Mouse (Mus musculus): ENCODE measurements around the gene Men1. TPM values are rescaled to one million over a fixed set of nuclear protein-coding genes. Genes with fewer than 3 reads are reported as not detected.

The Men1 gene
- polyA plus RNA-seq, 1 experiment from 2014 or later: 96.1 TPM

DNA sequence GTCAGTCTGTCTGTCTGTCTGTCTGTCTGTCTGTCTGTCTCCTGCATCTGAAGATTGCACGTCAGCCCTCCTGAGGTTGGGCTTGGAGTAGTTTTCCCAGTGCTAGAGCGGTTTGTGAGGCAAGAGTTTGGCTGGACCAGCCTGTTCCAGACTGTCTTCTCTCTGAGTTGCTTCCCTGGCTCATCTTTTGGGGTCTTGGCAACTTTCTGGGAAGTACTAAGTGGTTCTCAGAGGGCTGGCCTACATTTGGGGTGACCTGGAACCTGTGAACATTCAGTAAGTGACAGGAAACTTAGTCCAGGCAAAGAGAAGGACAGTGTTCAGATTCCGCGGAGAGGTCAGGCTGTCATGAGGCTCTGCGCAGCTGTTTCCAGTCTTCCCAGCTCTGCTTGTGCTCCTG, 42.5 kb upstream of the Men1 start:
- WGBS: 98% methylated on average over 5 of the region's 5 CpGs
- ATAC-seq: no peak
- no peak overlapping the region for H3K27ac ChIP-seq (ENCODE audit: low read length)
- no peak overlapping the region for H3K4me3 ChIP-seq (replicated peaks; ENCODE audit: low read length)
- no peaks in the 10 kb centered on the region for H3K27me3 ChIP-seq (replicated peaks; ENCODE audit: control insufficient read depth, insufficient read depth, low read length)
- H3K9me3 ChIP-seq (ENCODE audit: control insufficient read depth, low read length): no peaks in the 10 kb centered on the region
- H3K36me3 ChIP-seq (ENCODE audit: control insufficient read depth, insufficient read depth): peaks cover 17% of the 10 kb centered on the region; the same call in 1 of the 2 replicates
- H3K9ac ChIP-seq (replicated peaks; ENCODE audit: low read depth, low read length): no peak overlapping the region
- H3K4me1 ChIP-seq (replicated peaks; ENCODE audit: control insufficient read depth, insufficient read depth, low read length): no peaks in the 10 kb centered on the region
- no peak overlapping the region for H3K4me2 ChIP-seq (ENCODE audit: low read length)

DNA sequence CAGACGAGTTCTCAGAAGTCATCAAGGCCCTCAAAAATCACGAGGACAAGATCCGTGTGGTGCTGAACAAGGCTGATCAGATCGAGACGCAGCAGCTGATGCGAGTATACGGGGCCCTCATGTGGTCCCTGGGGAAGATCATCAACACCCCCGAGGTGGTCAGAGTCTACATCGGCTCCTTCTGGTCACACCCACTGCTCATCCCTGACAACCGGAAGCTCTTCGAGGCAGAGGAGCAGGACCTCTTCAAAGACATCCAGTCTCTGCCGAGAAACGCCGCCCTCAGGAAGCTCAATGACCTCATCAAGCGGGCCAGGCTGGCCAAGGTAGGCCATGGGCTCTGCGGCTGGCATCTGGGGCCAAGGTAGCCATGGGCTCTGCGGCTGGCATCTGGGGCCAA, 40.5 kb upstream of the Men1 start:
- H3K4me3 ChIP-seq (replicated peaks; ENCODE audit: low read length): no peak overlapping the region
- H3K36me3 ChIP-seq (ENCODE audit: control insufficient read depth, insufficient read depth): peaks cover 31% of the 10 kb centered on the region
- ATAC-seq: no peak
- WGBS: 95% methylated on average over 16 of the region's 17 CpGs
- H3K27ac ChIP-seq (ENCODE audit: low read length): no peak overlapping the region
- H3K27me3 ChIP-seq (replicated peaks; ENCODE audit: control insufficient read depth, insufficient read depth, low read length): no peaks in the 10 kb centered on the region
- no peak overlapping the region for H3K9ac ChIP-seq (replicated peaks; ENCODE audit: low read depth, low read length)
- no peaks in the 10 kb centered on the region for H3K9me3 ChIP-seq (ENCODE audit: control insufficient read depth, low read length)
- no peaks in the 10 kb centered on the region for H3K4me1 ChIP-seq (replicated peaks; ENCODE audit: control insufficient read depth, insufficient read depth, low read length)
- no peak overlapping the region for H3K4me2 ChIP-seq (ENCODE audit: low read length)

DNA sequence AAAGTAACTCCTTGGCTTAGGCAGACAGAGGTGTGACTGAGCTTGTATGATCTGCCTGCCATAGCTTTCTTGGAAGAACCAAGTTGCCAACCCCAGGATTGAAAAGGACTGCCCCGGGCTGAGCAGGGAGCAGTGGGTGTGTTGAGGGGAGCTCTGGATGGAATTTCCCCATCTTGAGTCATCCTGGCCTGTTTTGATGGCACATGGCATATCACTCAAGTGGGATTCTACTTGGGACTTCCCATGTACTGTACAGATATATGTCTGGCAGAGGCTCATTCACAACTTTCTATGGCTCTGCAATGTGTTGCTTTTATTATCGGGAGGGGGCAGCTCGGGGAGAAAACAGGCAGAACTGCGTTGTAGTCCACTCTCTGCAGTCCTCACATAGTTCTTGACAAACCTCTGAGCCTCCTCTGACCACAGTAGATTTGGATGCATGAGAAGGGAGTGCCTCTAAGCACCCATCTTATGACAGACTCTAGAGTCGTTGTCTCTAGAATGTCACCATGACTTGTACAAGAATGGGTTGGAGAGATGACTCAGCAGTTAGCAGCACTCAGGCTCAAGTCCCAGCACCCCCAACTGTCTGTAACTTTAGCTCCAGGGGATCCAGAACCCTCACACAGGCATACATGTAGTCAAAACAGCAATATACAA, 38.1 kb upstream of the Men1 start:
- Histone ChIP-seq H3K27me3 (replicated peaks; ENCODE audit: control insufficient read depth, insufficient read depth, low read length) (no peaks in the 10 kb centered on the region), H3K4me2 (ENCODE audit: low read length) (no peak overlapping the region), H3K36me3 (ENCODE audit: control insufficient read depth, insufficient read depth) (peaks cover 31% of the 10 kb centered on the region), H3K4me1 (replicated peaks; ENCODE audit: control insufficient read depth, insufficient read depth, low read length) (no peaks in the 10 kb centered on the region), H3K9ac (replicated peaks; ENCODE audit: low read depth, low read length) (no peak overlapping the region), H3K4me3 (replicated peaks; ENCODE audit: low read length) (no peak overlapping the region), H3K27ac (ENCODE audit: low read length) (no peak overlapping the region), H3K9me3 (ENCODE audit: control insufficient read depth, low read length) (no peaks in the 10 kb centered on the region)
- no peak for ATAC-seq
- WGBS: 91% methylated on average over 5 of the region's 5 CpGs

DNA sequence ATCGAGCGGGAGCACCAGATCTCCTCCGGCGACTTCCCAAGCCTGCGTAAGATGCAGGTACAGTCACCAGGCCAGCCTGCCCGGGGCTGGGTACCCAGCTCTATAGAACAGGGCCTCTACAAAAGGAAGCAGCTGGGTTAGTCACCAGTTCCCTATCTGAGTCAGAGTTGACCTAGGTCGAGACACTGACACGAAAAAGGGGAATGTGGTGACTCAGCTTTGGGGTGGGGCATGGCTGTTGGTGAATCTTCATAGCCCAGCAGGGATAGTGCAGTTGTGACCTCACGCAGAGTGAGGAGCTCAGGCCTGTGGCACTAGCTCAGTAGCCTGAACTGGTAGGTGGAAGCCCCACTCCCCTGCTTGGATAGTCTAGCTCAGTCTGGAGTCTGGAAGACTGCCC, 37.1 kb upstream of the Men1 start:
- Histone ChIP-seq H3K27ac (ENCODE audit: low read length) (no peak overlapping the region), H3K4me1 (replicated peaks; ENCODE audit: control insufficient read depth, insufficient read depth, low read length) (no peaks in the 10 kb centered on the region), H3K4me2 (ENCODE audit: low read length) (no peak overlapping the region), H3K9ac (replicated peaks; ENCODE audit: low read depth, low read length) (no peak overlapping the region), H3K4me3 (replicated peaks; ENCODE audit: low read length) (no peak overlapping the region), H3K36me3 (ENCODE audit: control insufficient read depth, insufficient read depth) (peaks cover 31% of the 10 kb centered on the region), H3K9me3 (ENCODE audit: control insufficient read depth, low read length) (no peaks in the 10 kb centered on the region), H3K27me3 (replicated peaks; ENCODE audit: control insufficient read depth, insufficient read depth, low read length) (no peaks in the 10 kb centered on the region)
- ATAC-seq: no peak
- 95% methylated on average over 9 of the region's 9 CpGs for WGBS

DNA sequence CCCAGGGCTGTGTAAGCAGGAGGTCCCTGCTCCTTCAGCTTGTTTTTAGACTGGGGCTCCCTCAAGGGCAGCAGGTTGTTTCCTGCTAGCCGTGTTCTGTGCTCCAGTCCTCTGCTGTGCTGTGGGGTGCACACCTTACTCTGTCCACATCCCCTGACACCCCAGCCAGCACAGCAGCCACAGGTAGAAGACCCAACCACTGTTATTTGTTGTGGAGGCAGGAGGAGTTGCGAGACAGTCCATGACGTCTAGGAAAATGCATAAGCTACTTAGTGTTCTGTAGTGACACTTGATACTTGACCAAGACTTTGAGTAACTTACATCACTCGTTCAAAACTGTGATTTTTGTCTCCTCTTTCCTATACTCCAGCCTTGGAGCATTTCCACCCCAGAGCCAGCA, 35.8 kb upstream of the Men1 start:
- H3K4me3 ChIP-seq (replicated peaks; ENCODE audit: low read length): no peak overlapping the region
- no peak overlapping the region for H3K27ac ChIP-seq (ENCODE audit: low read length)
- H3K36me3 ChIP-seq (ENCODE audit: control insufficient read depth, insufficient read depth): peaks cover 31% of the 10 kb centered on the region
- H3K4me2 ChIP-seq (ENCODE audit: low read length): no peak overlapping the region
- no peak overlapping the region for H3K9ac ChIP-seq (replicated peaks; ENCODE audit: low read depth, low read length)
- H3K27me3 ChIP-seq (replicated peaks; ENCODE audit: control insufficient read depth, insufficient read depth, low read length): no peaks in the 10 kb centered on the region
- H3K9me3 ChIP-seq (ENCODE audit: control insufficient read depth, low read length): no peaks in the 10 kb centered on the region
- ATAC-seq: no peak
- 82% methylated on average over 4 of the region's 4 CpGs for WGBS
- no peaks in the 10 kb centered on the region for H3K4me1 ChIP-seq (replicated peaks; ENCODE audit: control insufficient read depth, insufficient read depth, low read length)

DNA sequence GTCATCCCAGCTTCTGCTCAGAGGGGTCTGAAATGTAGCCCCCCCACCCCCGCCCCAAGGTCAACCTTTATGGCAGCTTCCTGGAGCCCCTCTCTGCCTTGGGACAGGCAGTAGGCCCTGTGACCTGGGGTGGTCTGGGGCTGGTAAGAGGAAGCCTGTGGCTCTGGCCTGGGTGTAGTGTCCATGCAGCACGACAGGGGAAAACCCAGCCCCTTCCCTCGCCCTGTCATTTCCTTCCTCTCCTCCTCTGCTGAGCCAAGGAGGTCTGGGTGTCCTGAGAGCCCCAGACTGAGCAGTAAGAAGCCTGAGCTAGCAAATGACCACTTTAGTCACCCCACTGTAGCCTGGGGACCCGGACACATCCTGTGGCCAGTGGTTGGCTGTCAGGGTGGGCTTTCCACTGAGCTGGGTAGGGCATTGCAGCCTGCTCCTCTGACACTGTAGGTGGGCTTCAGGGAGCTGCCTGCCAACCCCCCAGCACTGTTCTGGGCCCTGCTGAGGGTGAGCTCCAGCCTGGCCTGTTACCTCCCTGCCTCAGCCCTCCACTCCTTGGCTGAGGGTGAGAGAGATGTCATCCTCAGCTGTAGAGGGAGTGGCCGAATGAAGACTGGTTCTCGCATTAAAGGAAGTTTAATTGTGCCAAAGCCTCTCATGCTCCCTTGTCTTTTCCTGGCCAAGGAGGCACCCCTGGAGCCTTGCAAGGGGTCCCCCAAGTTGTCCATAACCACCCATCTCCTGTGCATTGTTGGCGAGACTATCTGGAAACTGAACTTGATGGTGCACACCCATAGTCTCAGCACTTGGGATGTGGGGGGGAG, 35.1 kb upstream of the Men1 start:
- Histone ChIP-seq H3K4me3 (replicated peaks; ENCODE audit: low read length) (no peak overlapping the region), H3K4me1 (replicated peaks; ENCODE audit: control insufficient read depth, insufficient read depth, low read length) (no peaks in the 10 kb centered on the region), H3K27me3 (replicated peaks; ENCODE audit: control insufficient read depth, insufficient read depth, low read length) (no peaks in the 10 kb centered on the region), H3K9me3 (ENCODE audit: control insufficient read depth, low read length) (no peaks in the 10 kb centered on the region), H3K9ac (replicated peaks; ENCODE audit: low read depth, low read length) (no peak overlapping the region), H3K36me3 (ENCODE audit: control insufficient read depth, insufficient read depth) (peaks cover 28% of the 10 kb centered on the region), H3K4me2 (ENCODE audit: low read length) (no peak overlapping the region), H3K27ac (ENCODE audit: low read length) (no peak overlapping the region)
- no peak for ATAC-seq
- 91% methylated on average over 7 of the region's 7 CpGs for WGBS

DNA sequence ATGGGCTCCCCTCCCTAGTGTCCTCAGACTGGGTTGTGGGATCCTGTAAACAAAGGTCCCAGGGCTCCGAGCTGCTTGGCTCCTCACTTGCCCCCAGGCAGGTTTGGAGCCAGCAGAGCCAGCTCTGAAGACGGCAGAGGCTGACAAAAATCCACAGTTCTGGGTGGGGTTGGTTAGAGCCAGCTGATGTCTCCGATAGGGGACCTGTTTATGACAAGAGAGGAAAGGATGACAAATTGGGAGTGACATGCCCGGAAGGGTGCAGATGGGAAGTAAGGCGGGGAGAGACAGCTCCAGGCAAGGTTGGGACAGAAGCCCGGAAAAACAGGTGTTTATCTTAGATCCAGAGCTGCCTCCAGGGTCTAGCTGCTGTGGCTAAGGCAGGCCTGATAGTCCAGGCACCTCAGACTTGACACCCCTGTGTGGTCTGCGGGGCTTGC, 34.4 kb upstream of the Men1 start:
- no peaks in the 10 kb centered on the region for H3K9me3 ChIP-seq (ENCODE audit: control insufficient read depth, low read length)
- H3K4me3 ChIP-seq (replicated peaks; ENCODE audit: low read length): no peak overlapping the region
- H3K27ac ChIP-seq (ENCODE audit: low read length): no peak overlapping the region
- no peak overlapping the region for H3K9ac ChIP-seq (replicated peaks; ENCODE audit: low read depth, low read length)
- 75% methylated on average over 7 of the region's 7 CpGs for WGBS
- ATAC-seq: no peak
- no peaks in the 10 kb centered on the region for H3K27me3 ChIP-seq (replicated peaks; ENCODE audit: control insufficient read depth, insufficient read depth, low read length)
- H3K4me2 ChIP-seq (ENCODE audit: low read length): no peak overlapping the region
- no peaks in the 10 kb centered on the region for H3K4me1 ChIP-seq (replicated peaks; ENCODE audit: control insufficient read depth, insufficient read depth, low read length)
- H3K36me3 ChIP-seq (ENCODE audit: control insufficient read depth, insufficient read depth): peaks cover 22% of the 10 kb centered on the region

DNA sequence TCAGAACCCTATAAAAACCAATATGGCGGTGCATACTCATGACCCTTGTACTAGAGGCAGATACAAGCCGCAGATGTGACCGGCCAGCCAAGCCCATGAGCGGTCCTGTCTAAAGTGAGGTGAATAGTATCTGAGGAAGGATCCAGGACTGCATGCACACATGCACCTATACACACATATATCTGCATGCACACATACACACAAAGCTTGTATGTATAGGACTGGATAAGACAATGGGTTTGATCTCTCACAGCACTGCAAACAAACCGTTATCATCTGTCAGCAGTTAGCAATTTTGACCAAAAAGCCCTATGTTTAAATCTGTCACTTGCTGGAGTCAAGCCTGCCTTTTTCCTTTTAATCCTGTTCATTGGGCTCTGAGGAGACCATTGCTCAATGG, 32.7 kb upstream of the Men1 start:
- H3K4me2 ChIP-seq (ENCODE audit: low read length): no peak overlapping the region
- H3K36me3 ChIP-seq (ENCODE audit: control insufficient read depth, insufficient read depth): peaks cover 14% of the 10 kb centered on the region
- H3K27ac ChIP-seq (ENCODE audit: low read length): no peak overlapping the region
- H3K27me3 ChIP-seq (replicated peaks; ENCODE audit: control insufficient read depth, insufficient read depth, low read length): no peaks in the 10 kb centered on the region
- H3K9ac ChIP-seq (replicated peaks; ENCODE audit: low read depth, low read length): no peak overlapping the region
- H3K4me3 ChIP-seq (replicated peaks; ENCODE audit: low read length): no peak overlapping the region
- H3K9me3 ChIP-seq (ENCODE audit: control insufficient read depth, low read length): no peaks in the 10 kb centered on the region
- WGBS: 92% methylated on average over 5 of the region's 5 CpGs
- ATAC-seq: no peak
- H3K4me1 ChIP-seq (replicated peaks; ENCODE audit: control insufficient read depth, insufficient read depth, low read length): peaks cover 8% of the 10 kb centered on the region

DNA sequence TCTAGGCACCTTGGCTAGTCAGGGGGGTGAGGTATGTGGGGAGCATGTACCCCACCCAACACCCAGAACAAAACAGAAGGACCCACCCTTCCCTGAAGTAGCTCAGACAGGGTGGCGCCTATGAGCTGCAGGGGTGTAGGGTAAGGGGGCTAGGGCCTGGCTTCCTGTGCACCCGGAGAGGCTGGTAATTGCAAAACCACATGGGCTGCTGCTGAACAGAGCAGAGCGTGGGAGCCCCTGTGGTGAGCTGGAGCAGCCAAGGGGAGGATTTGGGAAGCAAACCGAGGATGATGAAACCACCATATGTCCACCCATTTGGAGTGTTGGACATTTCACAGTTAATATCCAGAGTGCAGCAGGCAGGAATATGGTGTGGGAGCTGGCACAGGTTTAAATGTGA, 32.3 kb upstream of the Men1 start:
- H3K27ac ChIP-seq (ENCODE audit: low read length): no peak overlapping the region
- WGBS: 43% methylated on average over 4 of the region's 4 CpGs
- no peaks in the 10 kb centered on the region for H3K27me3 ChIP-seq (replicated peaks; ENCODE audit: control insufficient read depth, insufficient read depth, low read length)
- H3K9ac ChIP-seq (replicated peaks; ENCODE audit: low read depth, low read length): no peak overlapping the region
- H3K4me1 ChIP-seq (replicated peaks; ENCODE audit: control insufficient read depth, insufficient read depth, low read length): peaks cover 8% of the 10 kb centered on the region
- no peak overlapping the region for H3K4me2 ChIP-seq (ENCODE audit: low read length)
- peaks cover 13% of the 10 kb centered on the region for H3K36me3 ChIP-seq (ENCODE audit: control insufficient read depth, insufficient read depth)
- no peak for ATAC-seq
- H3K4me3 ChIP-seq (replicated peaks; ENCODE audit: low read length): no peak overlapping the region
- no peaks in the 10 kb centered on the region for H3K9me3 ChIP-seq (ENCODE audit: control insufficient read depth, low read length)

Data from forebrain, embryonic 16.5 days (tissue).